18 mouse cellular contexts compared by ENCODE assay signal in the genomic region with DNA sequence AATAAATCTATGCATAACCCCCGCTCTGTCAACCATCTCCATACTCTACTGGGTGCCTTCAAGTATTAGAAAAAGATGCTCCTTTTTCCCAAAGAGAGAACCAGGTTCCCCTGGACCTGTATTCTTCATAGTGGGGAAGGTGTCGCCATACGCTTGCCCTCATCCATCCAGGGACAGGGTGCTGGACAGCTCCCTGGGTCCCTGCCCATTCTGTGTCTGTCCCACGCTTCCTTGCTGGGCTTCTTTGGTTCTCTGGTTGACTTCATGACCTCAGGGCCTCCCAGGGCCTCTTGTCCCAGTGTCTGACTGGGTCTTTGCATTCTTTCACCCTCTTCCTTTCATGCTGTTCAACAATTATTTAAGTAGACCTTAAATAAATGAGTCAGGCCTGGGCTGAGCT.
A peak's percentile ranks its signal among the peaks of the same experiment; 100 is the strongest.
DNase-seq lines count a peak whose midpoint lies in the region; ATAC-seq and TF ChIP-seq lines count a peak whose summit lies in the region.
"Had no signal": no experiment of that assay in that cellular context is flagged by ENCODE, and none has a peak within 500 bp of the region (broad histone marks: within the 10 kb centered on the region; RNA-seq: fewer than 3 reads in every experiment).

No protein-coding gene starts in this region.

- H3K36me3 ChIP-seq in kidney, embryonic 14.5 days (ENCODE audit: control insufficient read depth, insufficient read depth, low read length): no peaks in the 10 kb centered on the region
- H3K36me3 ChIP-seq in embryonic facial prominence, embryonic 10.5 days (replicated peaks): no peaks in the 10 kb centered on the region
- H3K36me3 ChIP-seq in midbrain, postnatal 0 days (ENCODE audit: insufficient read depth, low read length): no peaks in the 10 kb centered on the region
- H3K36me3 ChIP-seq: embryonic facial prominence, embryonic 12.5 days; liver, embryonic 13.5 days had no signal

- TF ChIP-seq CTCF in midbrain, postnatal 0 days (IDR thresholded peaks at IDR 0.05): no peak

- H3K4me3 ChIP-seq in kidney, embryonic 14.5 days (ENCODE audit: low read length): no peak overlapping the region
- no peak overlapping the region for H3K4me3 ChIP-seq in embryonic facial prominence, embryonic 10.5 days
- H3K4me3 ChIP-seq in midbrain, postnatal 0 days (ENCODE audit: low read depth, low read length): no peak overlapping the region
- H3K4me3 ChIP-seq: embryonic facial prominence, embryonic 12.5 days; liver, embryonic 13.5 days had no signal

- no peaks in the 10 kb centered on the region for H3K4me1 ChIP-seq in kidney, embryonic 14.5 days (ENCODE audit: control insufficient read depth, insufficient read depth, low read length)
- H3K4me1 ChIP-seq in embryonic facial prominence, embryonic 10.5 days: no peaks in the 10 kb centered on the region
- H3K4me1 ChIP-seq in midbrain, postnatal 0 days (ENCODE audit: insufficient read depth, low read length): no peaks in the 10 kb centered on the region
- H3K4me1 ChIP-seq: embryonic facial prominence, embryonic 12.5 days; liver, embryonic 13.5 days had no signal

- no peaks in the 10 kb centered on the region for H3K27me3 ChIP-seq in kidney, embryonic 14.5 days (ENCODE audit: control insufficient read depth, insufficient read depth, low read length)
- no peaks in the 10 kb centered on the region for H3K27me3 ChIP-seq in embryonic facial prominence, embryonic 10.5 days (replicated peaks; ENCODE audit: low read depth, poor library complexity, severe bottlenecking)
- H3K27me3 ChIP-seq in midbrain, postnatal 0 days (ENCODE audit: insufficient read depth, low read length): no peaks in the 10 kb centered on the region
- H3K27me3 ChIP-seq: embryonic facial prominence, embryonic 12.5 days; liver, embryonic 13.5 days had no signal

- H3K9ac ChIP-seq in kidney, embryonic 14.5 days (ENCODE audit: low read depth, low read length): no peak overlapping the region
- H3K9ac ChIP-seq in midbrain, postnatal 0 days (replicated peaks; ENCODE audit: low read length, poor library complexity, severe bottlenecking): no peak overlapping the region
- H3K9ac ChIP-seq: embryonic facial prominence, embryonic 12.5 days; liver, embryonic 13.5 days had no signal

- H3K9me3 ChIP-seq in kidney, embryonic 14.5 days (ENCODE audit: control insufficient read depth, low read length): peaks cover 9% of the 10 kb centered on the region
- peaks cover 7% of the 10 kb centered on the region for H3K9me3 ChIP-seq in embryonic facial prominence, embryonic 10.5 days
- H3K9me3 ChIP-seq in midbrain, postnatal 0 days (ENCODE audit: low read length): 0 out of 2 replicates have a peak, but pooled peaks cover 4% of the 10 kb centered on the region
- H3K9me3 ChIP-seq: liver, embryonic 13.5 days had no signal

- peak; percentile 17 for DNase-seq in adrenal gland, postnatal 14 days
- no peak for DNase-seq in adrenal gland, adult 2 months
- DNase-seq in kidney, postnatal 10 days: peak; percentile 39
- DNase-seq in 3T3-L1 (ENCODE audit: low read depth, low spot score): peak; percentile 5
- DNase-seq in embryonic facial prominence, embryonic 10.5 days (ENCODE audit: low spot score): peak; percentile 23
- no peak for DNase-seq in midbrain, postnatal 0 days (ENCODE audit: low spot score)
- DNase-seq in cerebellum, adult 9-11 months: no peak
- DNase-seq: cerebellum, adult 9-10 months; heart, postnatal 36 days; kidney, adult 2 months; liver, embryonic 13.5 days; right cerebral cortex, postnatal 14 days; thymus, postnatal 36 days had no signal

- no peak overlapping the region for H3K27ac ChIP-seq in kidney, embryonic 14.5 days (ENCODE audit: low read depth, low read length)
- H3K27ac ChIP-seq in embryonic facial prominence, embryonic 10.5 days (replicated peaks): no peak overlapping the region
- no peak overlapping the region for H3K27ac ChIP-seq in midbrain, postnatal 0 days (ENCODE audit: low read depth, low read length)
- H3K27ac ChIP-seq: embryonic facial prominence, embryonic 12.5 days; liver, embryonic 13.5 days had no signal

- no peak for ATAC-seq in kidney, embryonic 14.5 days (ENCODE audit: low FRiP score, low TSS enrichment)
- no peak for ATAC-seq in midbrain, postnatal 0 days (ENCODE audit: low FRiP score)
- ATAC-seq: hindbrain, embryonic 16.5 days; lung, postnatal 0 days; midbrain, embryonic 16.5 days had no signal

- WGBS in kidney, embryonic 14.5 days: 51% methylated on average over 4 of the region's 4 CpGs
- 41% methylated on average over 4 of the region's 4 CpGs for WGBS in embryonic facial prominence, embryonic 10.5 days
- 53% methylated on average over 4 of the region's 4 CpGs for WGBS in midbrain, postnatal 0 days

- H3K4me2 ChIP-seq in kidney, embryonic 14.5 days (replicated peaks; ENCODE audit: low read depth, low read length): no peak overlapping the region
- no peak overlapping the region for H3K4me2 ChIP-seq in midbrain, postnatal 0 days (ENCODE audit: low read depth, low read length, poor library complexity, severe bottlenecking)
- H3K4me2 ChIP-seq: embryonic facial prominence, embryonic 12.5 days; liver, embryonic 13.5 days had no signal

Comparison
In these comparisons a context has a peak if more than half of its experiments do, and no peak if none do; other contexts are left out.
1. DNase-seq: peak in adrenal gland, postnatal 14 days (single experiment), kidney, postnatal 10 days (single experiment), 3T3-L1 (single experiment) and embryonic facial prominence, embryonic 10.5 days (single experiment); none in adrenal gland, adult 2 months (single experiment), midbrain, postnatal 0 days (single experiment) and cerebellum, adult 9-11 months (single experiment).